Mouse (Mus musculus) hindbrain, postnatal 0 days (tissue): Measurements from ENCODE around the gene Zfp994. TPM values are rescaled to one million over a fixed set of nuclear protein-coding genes. Genes with fewer than 3 reads are reported as not detected.
"Not testable (repeated sequence)": the region's sequence is repeated elsewhere in the genome, so short reads cannot be mapped to it uniquely, and the experiment has no call there.

ENCODE experiments used
- ATAC-seq: fragments of 200-750 bp; cut with Nextera tagmentation; 2 replicates; pipeline ENCODE4 v1.8.0; 2017; ENCODE audit warnings: mild to moderate bottlenecking, moderate TSS enrichment, moderate library complexity
- DNase-seq: peaks from one replicate; pipeline ENCODE4 v3.0.0-alpha.2; 2015; ENCODE audit warnings: low spot score
- H3K27ac ChIP-seq: fragments of 300-500 bp; sonication (generic); 2 replicates; pipeline ENCODE4 v1.5.1; 2014; ENCODE audit warnings: mild to moderate bottlenecking
- H3K27me3 ChIP-seq: fragments of 300-500 bp; sonication (generic); 2 replicates; pipeline ENCODE4 v1.6.1; 2014; ENCODE audit warnings: low read length, mixed read lengths; ENCODE audit not compliant: insufficient read depth
- H3K36me3 ChIP-seq: fragments of 300-500 bp; sonication (generic); 2 replicates; pipeline ENCODE4 v1.6.1; 2014; ENCODE audit warnings: low read length, mixed read lengths; ENCODE audit not compliant: insufficient read depth
- H3K4me1 ChIP-seq: fragments of 300-500 bp; sonication (generic); 2 replicates; pipeline ENCODE4 v1.6.1; 2014; ENCODE audit warnings: antibody characterized with exemption, low read length, mixed read lengths; ENCODE audit not compliant: insufficient read depth
- H3K4me2 ChIP-seq: fragments of 300-500 bp; sonication (generic); 2 replicates; pipeline ENCODE4 v1.6.1; 2014; ENCODE audit warnings: low read depth, mild to moderate bottlenecking, low read length, moderate library complexity, mixed read lengths
- H3K4me3 ChIP-seq: fragments of 300-500 bp; sonication (generic); 2 replicates; pipeline ENCODE4 v1.5.1; 2014; ENCODE audit warnings: low read length
- H3K9ac ChIP-seq: fragments of 300-500 bp; sonication (generic); replicated peaks from 2 replicates; pipeline ENCODE4 v1.6.1; 2014; ENCODE audit warnings: mild to moderate bottlenecking, low read length, moderate library complexity, mixed read lengths
- H3K9me3 ChIP-seq: fragments of 300-500 bp; sonication (generic); 2 replicates; pipeline ENCODE4 v1.6.1; 2016; ENCODE audit warnings: low read length, mixed read lengths
- CTCF ChIP-seq: IDR thresholded peaks from 2 replicates; pipeline ENCODE4 v1.5.1; 2016; ENCODE audit warnings: antibody characterized with exemption, control low read depth, low read depth
- WGBS: fragments of 180-500 bp; shearing (Covaris S2); extraction: QIAGEN DNeasy Blood & Tissue Kit; methylation state at CpG from one replicate; pipeline ENCODE4 v1.1.7; 2014; 5-methylcytosine and 5-hydroxymethylcytosine counted together
- polyA plus RNA-seq: library from polyadenylated mRNA; unstranded; fragments of >200 nt; fragmentation: Nextera tagmentation; extraction: Ambion mirVana; gene quantifications from 2 replicates; pipeline ENCODE4 v1.2.1, GENCODE M21; 2015
- total RNA-seq: library from RNA; depleted of rRNA; stranded (reverse); fragments of >200 nt; gene quantifications from 2 replicates; pipeline ENCODE4 v1.2.3, GENCODE M21; 2014; rRNA removed

Zfp994 gene
- total RNA-seq (1.9 TPM in 2 replicates), polyA plus RNA-seq (1.8 and 2.0 TPM in 2 replicates)

GRCm38 (mm10) chr17:22225422-22226012, at the start of gene Zfp994:
Zfp994 (minus strand) TSS chr17:22225616.
- not testable (repeated sequence) for H3K9me3 ChIP-seq, H3K27me3 ChIP-seq, H3K4me1 ChIP-seq, H3K36me3 ChIP-seq
- ATAC-seq (peak; percentile 100), DNase-seq (peak; percentile 98)
- Histone ChIP-seq H3K4me2 (peak within 1 kb of the TSS; percentile 57), H3K27ac (peak within 1 kb of the TSS; percentile 85), H3K4me3 (peak within 1 kb of the TSS; percentile 52), H3K9ac (peak within 1 kb of the TSS; percentile 48; the same call in 1 of the 2 replicates)
- WGBS = under 1% methylated on average over 23 of the region's 23 CpGs
- TF ChIP-seq CTCF = peak; percentile 40; the same call in 1 of the 2 replicates

- H3K27me3 ChIP-seq, H3K4me3 ChIP-seq, H3K27ac ChIP-seq, H3K36me3 ChIP-seq, H3K9ac ChIP-seq, H3K4me2 ChIP-seq, DNase-seq, H3K9me3 ChIP-seq, ATAC-seq, H3K4me1 ChIP-seq: not testable (repeated sequence)
- 72% methylated on average over 18 of the region's 19 CpGs for WGBS
Observed at GRCm38 (mm10) chr17:22230701-22231100, 5.3 kb upstream of the Zfp994 start.

- peak overlapping the region; percentile 48; the same call in 1 of the 2 replicates for H3K9ac ChIP-seq
- peak overlapping the region; percentile 57; the same call in 1 of the 2 replicates for H3K4me2 ChIP-seq
- peak; percentile 70 for ATAC-seq
- peak; percentile 1 for DNase-seq
- H3K27me3 ChIP-seq, H3K4me1 ChIP-seq, H3K9me3 ChIP-seq, H3K36me3 ChIP-seq: not testable (repeated sequence)
- WGBS = 7% methylated on average over 3 of the region's 3 CpGs
- peak overlapping the region; percentile 52 for H3K4me3 ChIP-seq
- peak overlapping the region; percentile 85; the same call in 1 of the 2 replicates for H3K27ac ChIP-seq
Observed at GRCm38 (mm10) chr17:22225015-22225414, 401 bp downstream of the Zfp994 start.

GRCm38 (mm10) chr17:22165722-22166294, 59.6 kb downstream of the Zfp994 start, which contains the start of gene Zfp947:
Zfp947 (minus strand) TSS chr17:22166190.
- peak within 1 kb of the TSS; percentile 43; the same call in 1 of the 2 replicates for H3K9ac ChIP-seq
- peak within 1 kb of the TSS; percentile 57 for H3K4me2 ChIP-seq
- not testable (repeated sequence) for H3K4me1 ChIP-seq, H3K36me3 ChIP-seq, H3K9me3 ChIP-seq, H3K27me3 ChIP-seq
- under 1% methylated on average over 16 of the region's 16 CpGs for WGBS
- TF ChIP-seq CTCF = peak; percentile 40
- DNase-seq = peak; percentile 40
- H3K27ac ChIP-seq = peak within 1 kb of the TSS; percentile 51; the same call in 1 of the 2 replicates
- peak within 1 kb of the TSS; percentile 50 for H3K4me3 ChIP-seq
- peak; percentile 89 for ATAC-seq

- H3K4me1 ChIP-seq, H3K9me3 ChIP-seq, DNase-seq, H3K36me3 ChIP-seq, H3K27me3 ChIP-seq: not testable (repeated sequence)
- Histone ChIP-seq H3K9ac (peak overlapping the region; percentile 43; the same call in 1 of the 2 replicates), H3K27ac (peak overlapping the region; percentile 51; the same call in 1 of the 2 replicates), H3K4me3 (peak overlapping the region; percentile 50), H3K4me2 (peak overlapping the region; percentile 57)
- peak; percentile 70 for ATAC-seq
- WGBS = 11% methylated on average over 3 of the region's 3 CpGs
Observed at GRCm38 (mm10) chr17:22165304-22165703, 60.1 kb downstream of the Zfp994 start.

GRCm38 (mm10) chr17:22153951-22154350, 71.5 kb downstream of the Zfp994 start:
- H3K27me3 ChIP-seq, H3K36me3 ChIP-seq, ATAC-seq, H3K9me3 ChIP-seq, H3K4me1 ChIP-seq, H3K4me3 ChIP-seq, H3K9ac ChIP-seq, H3K4me2 ChIP-seq, DNase-seq, H3K27ac ChIP-seq: not testable (repeated sequence)
- 77% methylated on average over 2 of the region's 4 CpGs for WGBS

Other genes starting within 250 kb of the Zfp994 start
- 0.32 and 0.73 TPM in 2 replicates for gene Zfp947, start 59.4 kb downstream of the Zfp994 start, total RNA-seq
- 1.3 TPM in 2 replicates for gene Zfp947, start 59.4 kb downstream of the Zfp994 start, polyA plus RNA-seq
- 2.9 and 4.8 TPM in 2 replicates for gene CT030661.1, start 89.2 kb upstream of the Zfp994 start, total RNA-seq
- gene CT030661.1, start 89.2 kb upstream of the Zfp994 start, polyA plus RNA-seq = 8.0 and 10.0 TPM in 2 replicates
- 4.9 and 7.1 TPM in 2 replicates for gene Zfp944, start 135.8 kb upstream of the Zfp994 start, total RNA-seq
- gene Zfp944, start 135.8 kb upstream of the Zfp994 start, polyA plus RNA-seq = 8.0 and 8.3 TPM in 2 replicates
- gene Zfp758, start 135.8 kb upstream of the Zfp994 start, total RNA-seq = 5.8 and 6.6 TPM in 2 replicates
- 6.9 and 7.8 TPM in 2 replicates for gene Zfp758, start 135.8 kb upstream of the Zfp994 start, polyA plus RNA-seq
- gene Zfp946, start 198.6 kb upstream of the Zfp994 start, total RNA-seq = 7.2 and 8.5 TPM in 2 replicates
- 23.4 and 25.2 TPM in 2 replicates for gene Zfp946, start 198.6 kb upstream of the Zfp994 start, polyA plus RNA-seq